Mouse (Mus musculus) kidney, embryonic 14.5 days (tissue): ENCODE data around the gene Adat3. TPM values are rescaled to one million over a fixed set of nuclear protein-coding genes. Genes with fewer than 3 reads are reported as not detected.

ENCODE experiments used
- ATAC-seq: fragments of 200-750 bp; cut with Nextera tagmentation; 2 replicates; pipeline ENCODE4 v1.8.0; 2017; ENCODE audit warnings: moderate number of reproducible peaks, mild to moderate bottlenecking, moderate TSS enrichment, moderate library complexity; ENCODE audit not compliant: low FRiP score, low TSS enrichment
- H3K27ac ChIP-seq: fragments of 300-500 bp; sonication (generic); 2 replicates; pipeline ENCODE4 v1.5.1; 2014; ENCODE audit warnings: low read depth, mild to moderate bottlenecking, low read length, moderate library complexity, mixed read lengths
- H3K27me3 ChIP-seq: fragments of 300-500 bp; sonication (generic); 2 replicates; pipeline ENCODE4 v1.6.1; 2014; ENCODE audit warnings: mild to moderate bottlenecking, low read length; ENCODE audit not compliant: control insufficient read depth, insufficient read depth
- H3K36me3 ChIP-seq: fragments of 300-500 bp; sonication (generic); 2 replicates; pipeline ENCODE4 v1.6.1; 2014; ENCODE audit warnings: low read length, mixed read lengths; ENCODE audit not compliant: control insufficient read depth, insufficient read depth
- H3K4me1 ChIP-seq: fragments of 300-500 bp; sonication (generic); 2 replicates; pipeline ENCODE4 v1.6.1; 2014; ENCODE audit warnings: low read length, mixed read lengths; ENCODE audit not compliant: control insufficient read depth, insufficient read depth
- H3K4me2 ChIP-seq: fragments of 300-500 bp; sonication (generic); replicated peaks from 2 replicates; pipeline ENCODE4 v1.6.1; 2014; ENCODE audit warnings: low read depth, mild to moderate bottlenecking, low read length
- H3K4me3 ChIP-seq: fragments of 300-500 bp; sonication (generic); 2 replicates; pipeline ENCODE4 v1.5.1; 2014; ENCODE audit warnings: mild to moderate bottlenecking, low read length
- H3K9ac ChIP-seq: fragments of 300-500 bp; sonication (generic); 2 replicates; pipeline ENCODE4 v1.6.1; 2014; ENCODE audit warnings: low read depth, mild to moderate bottlenecking, low read length, moderate library complexity
- H3K9me3 ChIP-seq: fragments of 300-500 bp; sonication (generic); 2 replicates; pipeline ENCODE4 v1.6.1; 2016; ENCODE audit warnings: low read length; ENCODE audit not compliant: control insufficient read depth
- WGBS: fragments of 180-500 bp; shearing (Covaris S2); extraction: QIAGEN DNeasy Blood & Tissue Kit; methylation state at CpG from one replicate; pipeline ENCODE4 v1.1.7; 2014; 5-methylcytosine and 5-hydroxymethylcytosine counted together
- polyA plus RNA-seq: library from polyadenylated mRNA; unstranded; fragments of >200 nt; fragmentation: Nextera tagmentation; extraction: Ambion mirVana; gene quantifications from 2 replicates; pipeline ENCODE4 v1.2.1, GENCODE M21; 2014

Gene Adat3
- polyA plus RNA-seq, 1 experiment from 2014 or later: 8.8 TPM

GRCm38 (mm10) chr10:80613821-80614220, 11.1 kb downstream of the Adat3 start:
- no peak for ATAC-seq
- 91% methylated on average over 3 of the region's 3 CpGs for WGBS
- Histone ChIP-seq H3K4me3 (no peak overlapping the region), H3K36me3 (peaks cover 48% of the 10 kb centered on the region), H3K4me1 (no peaks in the 10 kb centered on the region), H3K9me3 (no peaks in the 10 kb centered on the region), H3K4me2 (no peak overlapping the region), H3K27ac (no peak overlapping the region), H3K27me3 (no peaks in the 10 kb centered on the region), H3K9ac (no peak overlapping the region)

GRCm38 (mm10) chr10:80614351-80614750, 11.7 kb downstream of the Adat3 start:
- Histone ChIP-seq H3K27ac (no peak overlapping the region), H3K36me3 (peaks cover 44% of the 10 kb centered on the region), H3K4me1 (no peaks in the 10 kb centered on the region), H3K4me2 (no peak overlapping the region), H3K9ac (no peak overlapping the region), H3K27me3 (no peaks in the 10 kb centered on the region), H3K9me3 (no peaks in the 10 kb centered on the region), H3K4me3 (no peak overlapping the region)
- WGBS: 89% methylated on average over 6 of the region's 6 CpGs
- no peak for ATAC-seq

- Histone ChIP-seq H3K4me3 (no peak overlapping the region), H3K9me3 (no peaks in the 10 kb centered on the region), H3K27me3 (no peaks in the 10 kb centered on the region), H3K27ac (no peak overlapping the region), H3K9ac (no peak overlapping the region), H3K36me3 (peaks cover 27% of the 10 kb centered on the region), H3K4me2 (no peak overlapping the region), H3K4me1 (peaks cover 3% of the 10 kb centered on the region; the same call in 1 of the 2 replicates)
- no peak for ATAC-seq
- WGBS: 60% methylated on average over 9 of the region's 9 CpGs
These were observed 15.5 kb downstream of the Adat3 start for GRCm38 (mm10) chr10:80618181-80618580.

- no peak overlapping the region for H3K4me3 ChIP-seq
- peaks cover 14% of the 10 kb centered on the region for H3K36me3 ChIP-seq
- no peak for ATAC-seq
- no peak overlapping the region for H3K4me2 ChIP-seq
- H3K27ac ChIP-seq: no peak overlapping the region
- H3K27me3 ChIP-seq: no peaks in the 10 kb centered on the region
- H3K4me1 ChIP-seq: peaks cover 13% of the 10 kb centered on the region
- H3K9ac ChIP-seq: no peak overlapping the region
- H3K9me3 ChIP-seq: no peaks in the 10 kb centered on the region
- 27% methylated on average over 8 of the region's 8 CpGs for WGBS
These were observed 17.0 kb downstream of the Adat3 start for GRCm38 (mm10) chr10:80619465-80620244.

GRCm38 (mm10) chr10:80620365-80620764, 17.7 kb downstream of the Adat3 start:
- no peak overlapping the region for H3K9ac ChIP-seq
- H3K9me3 ChIP-seq: no peaks in the 10 kb centered on the region
- no peak overlapping the region for H3K4me2 ChIP-seq
- H3K27ac ChIP-seq: no peak overlapping the region
- WGBS: 87% methylated on average over 9 of the region's 9 CpGs
- peaks cover 20% of the 10 kb centered on the region for H3K4me1 ChIP-seq
- no peaks in the 10 kb centered on the region for H3K27me3 ChIP-seq
- no peak for ATAC-seq
- H3K4me3 ChIP-seq: no peak overlapping the region
- H3K36me3 ChIP-seq: peaks cover 7% of the 10 kb centered on the region

GRCm38 (mm10) chr10:80620796-80621689, 18.4 kb downstream of the Adat3 start:
- Histone ChIP-seq H3K9ac (peak overlapping the region; percentile 52), H3K27ac (peak overlapping the region; percentile 95), H3K4me1 (peaks cover 26% of the 10 kb centered on the region), H3K4me3 (peak overlapping the region; percentile 74), H3K9me3 (no peaks in the 10 kb centered on the region), H3K4me2 (peak overlapping the region; percentile 82), H3K36me3 (peaks cover 5% of the 10 kb centered on the region), H3K27me3 (no peaks in the 10 kb centered on the region)
- no peak for ATAC-seq
- 43% methylated on average over 16 of the region's 16 CpGs for WGBS

- Histone ChIP-seq H3K9ac (peak overlapping the region; percentile 52), H3K4me2 (peak overlapping the region; percentile 82), H3K4me3 (peak overlapping the region; percentile 74), H3K27ac (peak overlapping the region; percentile 95), H3K4me1 (peaks cover 30% of the 10 kb centered on the region), H3K27me3 (no peaks in the 10 kb centered on the region), H3K9me3 (no peaks in the 10 kb centered on the region), H3K36me3 (peaks cover 4% of the 10 kb centered on the region; the same call in 1 of the 2 replicates)
- ATAC-seq: no peak
- 4% methylated on average over 9 of the region's 9 CpGs for WGBS
These were observed 18.9 kb downstream of the Adat3 start for GRCm38 (mm10) chr10:80621690-80621939.

- Histone ChIP-seq H3K9me3 (no peaks in the 10 kb centered on the region), H3K4me1 (peaks cover 30% of the 10 kb centered on the region), H3K9ac (peak overlapping the region; percentile 52; the same call in 1 of the 2 replicates), H3K27me3 (no peaks in the 10 kb centered on the region), H3K4me3 (peak overlapping the region; percentile 74), H3K4me2 (peak overlapping the region; percentile 82), H3K36me3 (peaks cover 4% of the 10 kb centered on the region; the same call in 1 of the 2 replicates), H3K27ac (peak overlapping the region; percentile 95)
- under 1% methylated on average over 64 of the region's 64 CpGs for WGBS
- ATAC-seq: peak; percentile 94
These were observed 19.4 kb downstream of the Adat3 start for GRCm38 (mm10) chr10:80621940-80622660.
